Mouse (Mus musculus) limb, embryonic 12.5 days (tissue): ENCODE results near the gene Arhgap22. TPM values are rescaled to one million over a fixed set of nuclear protein-coding genes. Genes with fewer than 3 reads are reported as not detected.
A peak's percentile ranks its signal among the peaks of the same experiment; 100 is the strongest.

Experiments
- ATAC-seq: fragments of 200-750 bp; cut with Nextera tagmentation; 2 replicates; pipeline ENCODE4 v1.8.0; 2017; ENCODE audit warnings: low read depth, moderate TSS enrichment; ENCODE audit not compliant: insufficient number of reproducible peaks, insufficient read depth, low FRiP score, low TSS enrichment
- H3K27ac ChIP-seq: fragments of 300-500 bp; sonication (generic); 2 replicates; pipeline ENCODE4 v1.5.1; 2016; ENCODE audit warnings: mild to moderate bottlenecking, moderate library complexity
- H3K27me3 ChIP-seq: fragments of 300-500 bp; sonication (generic); 2 replicates; pipeline ENCODE4 v1.6.1; 2016; ENCODE audit warnings: mild to moderate bottlenecking, moderate library complexity
- H3K36me3 ChIP-seq: fragments of 300-500 bp; sonication (generic); 2 replicates; pipeline ENCODE4 v1.6.1; 2016; ENCODE audit warnings: mild to moderate bottlenecking, moderate library complexity
- H3K4me1 ChIP-seq: fragments of 300-500 bp; sonication (generic); replicated peaks from 2 replicates; pipeline ENCODE4 v1.6.1; 2016
- H3K4me2 ChIP-seq: fragments of 300-500 bp; sonication (generic); 2 replicates; pipeline ENCODE4 v1.6.1; 2016; ENCODE audit warnings: mild to moderate bottlenecking, moderate library complexity
- H3K4me3 ChIP-seq: fragments of 300-500 bp; sonication (generic); replicated peaks from 2 replicates; pipeline ENCODE4 v1.5.1; 2016; ENCODE audit warnings: mild to moderate bottlenecking
- H3K9ac ChIP-seq: fragments of 300-500 bp; sonication (generic); replicated peaks from 2 replicates; pipeline ENCODE4 v1.6.1; 2016; ENCODE audit warnings: mild to moderate bottlenecking, moderate library complexity
- H3K9me3 ChIP-seq: fragments of 300-500 bp; sonication (generic); 2 replicates; pipeline ENCODE4 v1.6.1; 2016; ENCODE audit warnings: mild to moderate bottlenecking, moderate library complexity
- WGBS: fragments of 180-500 bp; shearing (Covaris S2); methylation state at CpG from one replicate; pipeline ENCODE4 v1.1.7; 2016; 5-methylcytosine and 5-hydroxymethylcytosine counted together
- polyA plus RNA-seq: library from polyadenylated mRNA; unstranded; fragments of >200 nt; fragmentation: Nextera tagmentation; extraction: Ambion mirVana; gene quantifications from 2 replicates; pipeline ENCODE4 v1.2.1, GENCODE M21; 2016

Arhgap22 gene
- polyA plus RNA-seq, 1 experiment from 2014 or later = 5.2 TPM

- peaks cover 14% of the 10 kb centered on the region for H3K4me1 ChIP-seq
- H3K4me2 ChIP-seq = peak overlapping the region; percentile 48
- H3K4me3 ChIP-seq = no peak overlapping the region
- WGBS = 14% methylated on average over 7 of the region's 7 CpGs
- no peaks in the 10 kb centered on the region for H3K9me3 ChIP-seq
- no peak overlapping the region for H3K27ac ChIP-seq
- H3K36me3 ChIP-seq = no peaks in the 10 kb centered on the region
- H3K9ac ChIP-seq = no peak overlapping the region; the same call in 1 of the 2 replicates
- no peaks in the 10 kb centered on the region for H3K27me3 ChIP-seq
- ATAC-seq = peak; percentile 60
These were observed 156.2 kb downstream of the Arhgap22 start for GRCm38 (mm10) chr14:33370056-33370455.

- peaks cover 14% of the 10 kb centered on the region for H3K4me1 ChIP-seq
- H3K27ac ChIP-seq = no peak overlapping the region
- H3K36me3 ChIP-seq = no peaks in the 10 kb centered on the region
- H3K9ac ChIP-seq = no peak overlapping the region
- ATAC-seq = peak; percentile 49; the same call in 1 of the 2 replicates
- H3K27me3 ChIP-seq = no peaks in the 10 kb centered on the region
- no peaks in the 10 kb centered on the region for H3K9me3 ChIP-seq
- no peak overlapping the region for H3K4me2 ChIP-seq
- 11% methylated on average over 3 of the region's 3 CpGs for WGBS
- no peak overlapping the region for H3K4me3 ChIP-seq
These were observed 157.4 kb downstream of the Arhgap22 start for GRCm38 (mm10) chr14:33371248-33371647.

GRCm38 (mm10) chr14:33373271-33373670, 159.4 kb downstream of the Arhgap22 start:
- Histone ChIP-seq H3K36me3 (peaks cover 8% of the 10 kb centered on the region; the same call in 1 of the 2 replicates), H3K4me1 (peaks cover 14% of the 10 kb centered on the region), H3K27me3 (no peaks in the 10 kb centered on the region), H3K4me3 (no peak overlapping the region), H3K4me2 (no peak overlapping the region), H3K9ac (no peak overlapping the region), H3K27ac (no peak overlapping the region), H3K9me3 (no peaks in the 10 kb centered on the region)
- ATAC-seq = no peak
- 46% methylated on average over 1 of the region's 1 CpGs for WGBS

- Histone ChIP-seq H3K27ac (no peak overlapping the region; the same call in 1 of the 2 replicates), H3K9me3 (no peaks in the 10 kb centered on the region), H3K4me1 (peaks cover 14% of the 10 kb centered on the region), H3K4me3 (no peak overlapping the region), H3K9ac (no peak overlapping the region), H3K4me2 (no peak overlapping the region), H3K27me3 (no peaks in the 10 kb centered on the region), H3K36me3 (peaks cover 12% of the 10 kb centered on the region)
- WGBS = 81% methylated on average over 1 of the region's 1 CpGs
- ATAC-seq = no peak
These were observed 160.3 kb downstream of the Arhgap22 start for GRCm38 (mm10) chr14:33374089-33374488.

GRCm38 (mm10) chr14:33377211-33377610, 163.4 kb downstream of the Arhgap22 start:
- H3K36me3 ChIP-seq = peaks cover 30% of the 10 kb centered on the region
- no peaks in the 10 kb centered on the region for H3K4me1 ChIP-seq
- H3K9me3 ChIP-seq = no peaks in the 10 kb centered on the region
- H3K4me2 ChIP-seq = no peak overlapping the region
- no peaks in the 10 kb centered on the region for H3K27me3 ChIP-seq
- no peak overlapping the region for H3K9ac ChIP-seq
- H3K27ac ChIP-seq = no peak overlapping the region
- WGBS = 89% methylated on average over 3 of the region's 3 CpGs
- no peak overlapping the region for H3K4me3 ChIP-seq
- no peak for ATAC-seq

GRCm38 (mm10) chr14:33378723-33379122, 164.9 kb downstream of the Arhgap22 start:
- Histone ChIP-seq H3K36me3 (peaks cover 44% of the 10 kb centered on the region), H3K9ac (no peak overlapping the region), H3K9me3 (no peaks in the 10 kb centered on the region), H3K4me2 (no peak overlapping the region), H3K27me3 (no peaks in the 10 kb centered on the region), H3K4me3 (no peak overlapping the region), H3K27ac (no peak overlapping the region), H3K4me1 (no peaks in the 10 kb centered on the region)
- WGBS = 85% methylated on average over 5 of the region's 5 CpGs
- ATAC-seq = no peak

GRCm38 (mm10) chr14:33380830-33381457, 167.1 kb downstream of the Arhgap22 start:
- Histone ChIP-seq H3K9me3 (no peaks in the 10 kb centered on the region), H3K9ac (no peak overlapping the region), H3K27ac (no peak overlapping the region), H3K27me3 (no peaks in the 10 kb centered on the region), H3K36me3 (peaks cover 59% of the 10 kb centered on the region), H3K4me1 (no peaks in the 10 kb centered on the region), H3K4me3 (no peak overlapping the region), H3K4me2 (no peak overlapping the region)
- ATAC-seq = no peak
- WGBS = 89% methylated on average over 6 of the region's 6 CpGs

- Histone ChIP-seq H3K9me3 (no peaks in the 10 kb centered on the region), H3K4me3 (no peak overlapping the region), H3K27ac (no peak overlapping the region), H3K9ac (no peak overlapping the region), H3K36me3 (peaks cover 23% of the 10 kb centered on the region), H3K4me2 (no peak overlapping the region), H3K4me1 (no peaks in the 10 kb centered on the region), H3K27me3 (no peaks in the 10 kb centered on the region)
- ATAC-seq = no peak
- WGBS = 88% methylated on average over 5 of the region's 5 CpGs
These were observed 184.4 kb downstream of the Arhgap22 start for GRCm38 (mm10) chr14:33398065-33398860.

GRCm38 (mm10) chr14:33400019-33400418, 186.2 kb downstream of the Arhgap22 start:
- Histone ChIP-seq H3K4me3 (no peak overlapping the region), H3K27me3 (no peaks in the 10 kb centered on the region), H3K4me1 (no peaks in the 10 kb centered on the region), H3K9ac (no peak overlapping the region), H3K9me3 (no peaks in the 10 kb centered on the region), H3K27ac (no peak overlapping the region), H3K4me2 (no peak overlapping the region), H3K36me3 (peaks cover 23% of the 10 kb centered on the region)
- WGBS = 81% methylated on average over 3 of the region's 3 CpGs
- ATAC-seq = no peak

GRCm38 (mm10) chr14:33402331-33402730, 188.5 kb downstream of the Arhgap22 start:
- no peak for ATAC-seq
- 95% methylated on average over 1 of the region's 1 CpGs for WGBS

GRCm38 (mm10) chr14:33415746-33416145, 201.9 kb downstream of the Arhgap22 start:
- no peaks in the 10 kb centered on the region for H3K27me3 ChIP-seq
- no peak overlapping the region for H3K4me3 ChIP-seq
- H3K27ac ChIP-seq = no peak overlapping the region
- no peak overlapping the region for H3K4me2 ChIP-seq
- ATAC-seq = no peak
- H3K36me3 ChIP-seq = peaks cover 2% of the 10 kb centered on the region; the same call in 1 of the 2 replicates
- no peaks in the 10 kb centered on the region for H3K9me3 ChIP-seq
- 0 out of 2 replicates have a peak, but pooled peaks cover 1% of the 10 kb centered on the region for H3K4me1 ChIP-seq
- no peak overlapping the region for H3K9ac ChIP-seq
- 83% methylated on average over 1 of the region's 1 CpGs for WGBS

More at GRCm38 (mm10) chr14:33402331-33402730, 188.5 kb downstream of the Arhgap22 start:
- no peak overlapping the region for H3K4me3 ChIP-seq
- no peaks in the 10 kb centered on the region for H3K27me3 ChIP-seq
- H3K4me1 ChIP-seq = no peaks in the 10 kb centered on the region
- peaks cover 29% of the 10 kb centered on the region for H3K36me3 ChIP-seq
- no peak overlapping the region for H3K4me2 ChIP-seq
- H3K9me3 ChIP-seq = no peaks in the 10 kb centered on the region
- H3K27ac ChIP-seq = no peak overlapping the region
- H3K9ac ChIP-seq = no peak overlapping the region
